Mouse (Mus musculus) hindbrain, embryonic 15.5 days (tissue): ENCODE measurements around the gene Olfr787. TPM values are rescaled to one million over a fixed set of nuclear protein-coding genes. Genes with fewer than 3 reads are reported as not detected.

Experiments used
- ATAC-seq: fragments of 200-750 bp; cut with Nextera tagmentation; 2 replicates; pipeline ENCODE4 v1.8.0; 2017; ENCODE audit warnings: low read depth, moderate number of reproducible peaks, moderate TSS enrichment; ENCODE audit not compliant: low FRiP score
- H3K27ac ChIP-seq: fragments of 300-500 bp; sonication (generic); replicated peaks from 2 replicates; pipeline ENCODE4 v1.5.1; 2015; ENCODE audit warnings: mild to moderate bottlenecking, inconsistent platforms
- H3K27me3 ChIP-seq: fragments of 300-500 bp; sonication (generic); 2 replicates; pipeline ENCODE4 v1.6.1; 2015; ENCODE audit warnings: control low read depth, inconsistent platforms
- H3K36me3 ChIP-seq: fragments of 300-500 bp; sonication (generic); 2 replicates; pipeline ENCODE4 v1.6.1; 2015; ENCODE audit warnings: control low read depth, inconsistent platforms
- H3K4me1 ChIP-seq: fragments of 300-500 bp; sonication (generic); replicated peaks from 2 replicates; pipeline ENCODE4 v1.6.1; 2015; ENCODE audit warnings: control low read depth, inconsistent platforms
- H3K4me2 ChIP-seq: fragments of 300-500 bp; sonication (generic); 2 replicates; pipeline ENCODE4 v1.6.1; 2015; ENCODE audit warnings: moderate library complexity, mild to moderate bottlenecking, inconsistent platforms
- H3K4me3 ChIP-seq: fragments of 300-500 bp; sonication (generic); 2 replicates; pipeline ENCODE4 v1.5.1; 2015; ENCODE audit warnings: mild to moderate bottlenecking, inconsistent platforms
- H3K9ac ChIP-seq: fragments of 300-500 bp; sonication (generic); 2 replicates; pipeline ENCODE4 v1.6.1; 2015; ENCODE audit warnings: inconsistent platforms
- H3K9me3 ChIP-seq: fragments of 300-500 bp; sonication (generic); 2 replicates; pipeline ENCODE4 v1.6.1; 2016; ENCODE audit warnings: control low read depth, inconsistent platforms
- WGBS: fragments of 180-500 bp; shearing (Covaris S2); methylation state at CpG from one replicate; pipeline ENCODE4 v1.1.7; 2015; 5-methylcytosine and 5-hydroxymethylcytosine counted together
- polyA plus RNA-seq: library from polyadenylated mRNA; unstranded; fragments of >200 nt; fragmentation: Nextera tagmentation; extraction: Ambion mirVana; gene quantifications from 2 replicates; pipeline ENCODE4 v1.2.1, GENCODE M21; 2015

Gene Olfr787
- not detected in 2 replicates for polyA plus RNA-seq

- H3K4me1 ChIP-seq, result no peaks in the 10 kb centered on the region
- 87% methylated on average over 3 of the region's 3 CpGs for WGBS
- H3K27me3 ChIP-seq, result no peaks in the 10 kb centered on the region
- H3K9ac ChIP-seq, result no peak within 1 kb of the TSS
- no peak for ATAC-seq
- no peak within 1 kb of the TSS for H3K27ac ChIP-seq
- H3K9me3 ChIP-seq, result no peaks in the 10 kb centered on the region
- no peak within 1 kb of the TSS for H3K4me3 ChIP-seq
- no peaks in the 10 kb centered on the region for H3K36me3 ChIP-seq
- H3K4me2 ChIP-seq, result no peak within 1 kb of the TSS
These were observed at the start of gene Olfr787 for GRCm38 (mm10) chr10:129461562-129461961. Gene Olfr787 (plus strand): TSS chr10:129461862.

- Histone ChIP-seq H3K27me3 (no peaks in the 10 kb centered on the region), H3K36me3 (no peaks in the 10 kb centered on the region), H3K27ac (no peak within 1 kb of the TSS), H3K4me3 (no peak within 1 kb of the TSS), H3K4me1 (no peaks in the 10 kb centered on the region), H3K9ac (no peak within 1 kb of the TSS), H3K4me2 (no peak within 1 kb of the TSS), H3K9me3 (no peaks in the 10 kb centered on the region)
- no peak for ATAC-seq
These were observed 34.7 kb upstream of the Olfr787 start, which contains the start of gene Olfr786 for GRCm38 (mm10) chr10:129427006-129427405. Gene Olfr786 (plus strand): TSS chr10:129427306.

GRCm38 (mm10) chr10:129470698-129471097 is 9.0 kb downstream of the Olfr787 start, which contains the start of gene Olfr788:
Gene Olfr788 (plus strand): TSS chr10:129470998.
- Histone ChIP-seq H3K9me3 (no peaks in the 10 kb centered on the region), H3K4me3 (no peak within 1 kb of the TSS), H3K9ac (no peak within 1 kb of the TSS), H3K36me3 (no peaks in the 10 kb centered on the region), H3K27me3 (no peaks in the 10 kb centered on the region), H3K27ac (no peak within 1 kb of the TSS), H3K4me2 (no peak within 1 kb of the TSS), H3K4me1 (no peaks in the 10 kb centered on the region)
- ATAC-seq, result no peak

- ATAC-seq, result no peak
- Histone ChIP-seq H3K4me1 (no peaks in the 10 kb centered on the region), H3K4me3 (no peak overlapping the region), H3K27ac (no peak overlapping the region), H3K27me3 (no peaks in the 10 kb centered on the region), H3K36me3 (no peaks in the 10 kb centered on the region), H3K9me3 (no peaks in the 10 kb centered on the region), H3K4me2 (no peak overlapping the region), H3K9ac (no peak overlapping the region)
- 71% methylated on average over 2 of the region's 2 CpGs for WGBS
These were observed 11.6 kb downstream of the Olfr787 start for GRCm38 (mm10) chr10:129473256-129473655.

- no peak overlapping the region for H3K4me2 ChIP-seq
- no peak for ATAC-seq
These were observed 12.1 kb downstream of the Olfr787 start for GRCm38 (mm10) chr10:129473723-129474122.

GRCm38 (mm10) chr10:129484452-129484851 is 22.8 kb downstream of the Olfr787 start, which contains the start of gene Olfr789:
Gene Olfr789 (plus strand): TSS chr10:129484752.
- H3K4me2 ChIP-seq, result no peak within 1 kb of the TSS
- no peaks in the 10 kb centered on the region for H3K36me3 ChIP-seq
- WGBS, result 72% methylated on average over 2 of the region's 2 CpGs
- H3K27me3 ChIP-seq, result no peaks in the 10 kb centered on the region
- H3K4me3 ChIP-seq, result no peak within 1 kb of the TSS
- H3K9me3 ChIP-seq, result no peaks in the 10 kb centered on the region
- no peaks in the 10 kb centered on the region for H3K4me1 ChIP-seq
- H3K9ac ChIP-seq, result no peak within 1 kb of the TSS
- H3K27ac ChIP-seq, result no peak within 1 kb of the TSS
- no peak for ATAC-seq

More at GRCm38 (mm10) chr10:129473723-129474122, 12.1 kb downstream of the Olfr787 start:
- no peaks in the 10 kb centered on the region for H3K4me1 ChIP-seq
- no peaks in the 10 kb centered on the region for H3K27me3 ChIP-seq
- H3K36me3 ChIP-seq, result no peaks in the 10 kb centered on the region
- no peaks in the 10 kb centered on the region for H3K9me3 ChIP-seq
- H3K9ac ChIP-seq, result no peak overlapping the region
- no peak overlapping the region for H3K4me3 ChIP-seq
- no peak overlapping the region for H3K27ac ChIP-seq

- Histone ChIP-seq H3K9me3 (no peaks in the 10 kb centered on the region), H3K4me2 (no peak overlapping the region), H3K36me3 (no peaks in the 10 kb centered on the region), H3K27me3 (no peaks in the 10 kb centered on the region), H3K27ac (no peak overlapping the region), H3K4me3 (no peak overlapping the region), H3K9ac (no peak overlapping the region), H3K4me1 (no peaks in the 10 kb centered on the region)
- WGBS, result 87% methylated on average over 2 of the region's 2 CpGs
- no peak for ATAC-seq
These were observed 28.4 kb downstream of the Olfr787 start for GRCm38 (mm10) chr10:129490101-129490500.

GRCm38 (mm10) chr10:129498192-129498591 is 36.5 kb downstream of the Olfr787 start, which contains the start of gene Olfr790:
Gene Olfr790 (plus strand): TSS chr10:129498492.
- no peak for ATAC-seq
- Histone ChIP-seq H3K4me2 (no peak within 1 kb of the TSS), H3K4me1 (no peaks in the 10 kb centered on the region), H3K4me3 (no peak within 1 kb of the TSS), H3K36me3 (no peaks in the 10 kb centered on the region), H3K9ac (no peak within 1 kb of the TSS), H3K9me3 (no peaks in the 10 kb centered on the region), H3K27ac (no peak within 1 kb of the TSS), H3K27me3 (no peaks in the 10 kb centered on the region)

Other genes starting within 250 kb of the Olfr787 start
- not detected in 2 replicates for gene Olfr774, start 225.7 kb upstream of the Olfr787 start, polyA plus RNA-seq
- gene Olfr775, start 213.4 kb upstream of the Olfr787 start, polyA plus RNA-seq, result not detected in 2 replicates
- not detected in 2 replicates for gene Olfr776, start 202.7 kb upstream of the Olfr787 start, polyA plus RNA-seq
- gene Olfr777, start 190.4 kb upstream of the Olfr787 start, polyA plus RNA-seq, result not detected in 2 replicates
- gene Olfr780, start 143.7 kb upstream of the Olfr787 start, polyA plus RNA-seq, result not detected in 2 replicates
- gene Olfr781, start 133.0 kb upstream of the Olfr787 start, polyA plus RNA-seq, result not detected in 2 replicates
- gene Olfr782, start 113.0 kb upstream of the Olfr787 start, polyA plus RNA-seq, result not detected in 2 replicates
- 0.13 and 0.16 TPM in 2 replicates for gene Olfr784, start 77.8 kb upstream of the Olfr787 start, polyA plus RNA-seq
- gene Olfr785, start 56.4 kb upstream of the Olfr787 start, polyA plus RNA-seq, result not detected in 2 replicates
- gene Olfr786, start 34.6 kb upstream of the Olfr787 start, polyA plus RNA-seq, result not detected in 2 replicates
- gene Olfr788, start 9.1 kb downstream of the Olfr787 start, polyA plus RNA-seq, result not detected in 2 replicates
- not detected in 2 replicates for gene Olfr789, start 22.9 kb downstream of the Olfr787 start, polyA plus RNA-seq
- not detected in 2 replicates for gene Olfr790, start 36.6 kb downstream of the Olfr787 start, polyA plus RNA-seq
- not detected in 2 replicates for gene Olfr791, start 59.9 kb downstream of the Olfr787 start, polyA plus RNA-seq
- not detected in 2 replicates for gene Olfr792, start 77.3 kb downstream of the Olfr787 start, polyA plus RNA-seq
- gene Olfr794, start 105.8 kb downstream of the Olfr787 start, polyA plus RNA-seq, result not detected in 2 replicates
- gene Olfr796, start 150.7 kb downstream of the Olfr787 start, polyA plus RNA-seq, result not detected in 2 replicates
- gene Olfr798, start 166.1 kb downstream of the Olfr787 start, polyA plus RNA-seq, result not detected in 2 replicates
- not detected in 2 replicates for gene Olfr799, start 175.6 kb downstream of the Olfr787 start, polyA plus RNA-seq
- gene Olfr800, start 195.8 kb downstream of the Olfr787 start, polyA plus RNA-seq, result not detected in 2 replicates
- not detected in 2 replicates for gene Olfr801, start 212.0 kb downstream of the Olfr787 start, polyA plus RNA-seq
- 0.04 TPM in 1 of 2 replicates, not detected in the other for gene Olfr802, start 226.3 kb downstream of the Olfr787 start, polyA plus RNA-seq
- gene Olfr803, start 232.4 kb downstream of the Olfr787 start, polyA plus RNA-seq, result not detected in 2 replicates
- not detected in 2 replicates for gene Olfr804, start 241.3 kb downstream of the Olfr787 start, polyA plus RNA-seq